Mouse (Mus musculus) T-helper 1 cell (primary cell): ENCODE measurements around the gene Cmc2.

ENCODE experiments used
- in situ Hi-C: fragments of 300-600 bp; cut with MboI, MseI; formaldehyde crosslinking; loops from one replicate; pipeline ENCODE4 v1.15.1; 2025; ENCODE audit warnings: high pct_unique_total_duplicates

Gene Cmc2

DNA sequence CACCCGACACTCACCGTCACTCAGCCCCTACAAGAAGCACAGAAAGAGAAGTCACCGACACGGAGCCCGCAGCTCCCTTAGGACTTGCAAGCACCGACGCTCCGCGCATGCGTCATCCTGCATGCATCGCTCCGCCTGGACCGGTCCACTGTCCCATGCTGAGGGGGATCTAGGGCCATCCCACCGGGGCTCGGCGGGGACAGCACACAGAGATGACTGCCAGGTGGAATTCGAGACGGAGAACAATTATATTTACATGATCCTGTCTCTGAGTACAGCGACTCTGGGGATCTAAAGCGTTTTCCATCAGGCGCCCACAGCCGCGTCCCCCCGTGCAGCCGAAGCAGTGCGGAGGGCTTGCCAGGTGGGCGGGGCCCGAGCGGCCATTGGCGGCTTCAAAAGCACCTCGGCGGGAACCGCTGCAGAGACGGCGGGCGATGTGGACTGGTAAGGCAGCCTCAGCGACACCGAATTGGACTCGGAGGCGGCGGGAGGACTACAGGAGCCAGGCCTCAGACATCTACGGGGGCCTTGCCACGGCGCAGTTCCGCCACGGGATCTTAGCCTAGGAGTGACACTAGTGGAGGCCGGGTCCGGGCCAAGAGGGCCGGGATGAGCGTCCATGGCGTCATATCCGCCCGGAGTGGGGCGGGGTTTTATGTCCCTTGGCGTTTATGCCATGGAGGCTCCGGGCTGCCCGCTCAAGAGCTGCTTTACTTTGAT lies at the start of gene Cmc2, which contains the start of gene Cenpn:
Gene Cmc2 (minus strand): TSS at position 119 of the 723 bp plus-strand sequence.
Gene Cenpn (plus strand): TSS at position 394 of the 723 bp plus-strand sequence.
- in situ Hi-C loops: no loop called here

DNA sequence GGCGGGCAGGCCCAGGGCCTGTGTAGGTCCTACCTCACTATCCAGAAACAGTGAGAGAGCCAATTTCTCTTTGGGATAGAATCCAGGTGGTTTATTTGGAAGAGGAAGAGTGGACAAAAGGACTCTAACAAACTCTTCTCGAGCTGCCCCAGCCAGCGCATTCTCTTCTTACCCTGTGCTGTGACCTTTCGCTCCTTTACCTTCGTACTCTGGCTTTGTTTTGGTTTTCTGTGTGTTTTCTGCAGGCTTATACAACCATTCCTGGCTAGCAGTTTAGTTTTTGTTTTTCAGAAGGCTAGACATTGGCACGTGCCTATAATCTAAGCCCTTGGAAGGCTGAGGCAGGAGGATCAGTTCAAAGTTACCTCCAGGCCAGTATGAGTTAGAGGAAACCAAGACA lies 48.3 kb upstream of the Cmc2 start:
- in situ Hi-C loops: no loop called here

DNA sequence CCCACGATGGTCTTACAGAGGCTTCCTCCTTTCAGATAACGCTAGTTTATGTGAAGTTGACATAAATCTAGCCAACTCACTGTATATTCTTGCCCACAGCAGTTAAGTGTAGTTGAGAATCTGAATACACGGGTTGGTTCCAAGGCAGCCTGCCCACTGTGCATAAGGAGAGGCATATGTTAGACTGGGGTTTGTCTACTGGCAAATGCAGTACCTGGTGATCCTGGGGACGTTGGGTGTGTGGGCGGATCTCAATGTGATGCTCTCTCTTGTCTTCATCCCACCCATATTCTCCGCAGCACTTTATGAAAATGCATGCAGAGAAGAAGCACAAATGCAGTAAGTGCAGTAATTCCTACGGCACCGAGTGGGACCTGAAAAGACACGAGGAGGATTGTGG lies 33.2 kb upstream of the Cmc2 start:
- in situ Hi-C loops: no loop called here

DNA sequence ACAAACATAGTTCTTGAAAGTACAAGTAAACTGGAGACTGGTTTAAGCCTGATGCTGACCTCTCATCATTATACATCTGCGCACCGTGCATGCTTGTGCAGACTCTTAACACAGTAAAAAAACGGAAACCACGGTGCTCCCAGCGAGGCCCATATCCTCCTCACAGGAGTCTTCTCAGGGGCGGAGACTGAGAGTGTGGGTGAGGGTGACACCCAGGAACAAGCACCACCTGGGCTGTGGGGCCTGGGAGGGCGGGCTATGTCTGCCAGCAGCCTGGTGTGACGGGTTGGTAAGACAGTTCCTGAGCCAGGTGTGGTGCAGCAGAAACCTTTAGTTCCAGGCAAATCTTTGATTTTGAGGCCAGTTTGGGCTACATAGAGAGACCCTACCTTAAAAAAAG lies 31.2 kb upstream of the Cmc2 start:
- in situ Hi-C loops: no loop called here

DNA sequence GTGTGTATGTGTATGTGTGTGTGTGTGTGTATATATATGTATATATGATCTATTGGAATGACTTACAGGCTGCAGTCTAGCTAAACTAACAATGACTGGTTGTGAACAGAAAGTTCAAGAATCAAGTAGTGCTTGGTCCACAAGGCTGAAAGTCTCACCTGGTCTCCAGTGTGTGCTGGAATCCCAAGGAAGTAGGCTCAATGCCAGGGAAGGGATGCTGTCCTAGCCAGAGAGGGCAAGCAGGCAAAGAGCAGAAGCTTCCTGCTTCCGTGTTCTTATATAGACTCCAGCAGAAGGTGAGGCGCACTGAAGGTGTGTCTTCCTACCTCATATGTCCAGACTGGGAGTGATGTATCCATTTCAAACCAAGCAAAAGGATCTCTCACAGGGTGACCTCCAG lies 30.5 kb upstream of the Cmc2 start:
- in situ Hi-C loops: no loop called here

DNA sequence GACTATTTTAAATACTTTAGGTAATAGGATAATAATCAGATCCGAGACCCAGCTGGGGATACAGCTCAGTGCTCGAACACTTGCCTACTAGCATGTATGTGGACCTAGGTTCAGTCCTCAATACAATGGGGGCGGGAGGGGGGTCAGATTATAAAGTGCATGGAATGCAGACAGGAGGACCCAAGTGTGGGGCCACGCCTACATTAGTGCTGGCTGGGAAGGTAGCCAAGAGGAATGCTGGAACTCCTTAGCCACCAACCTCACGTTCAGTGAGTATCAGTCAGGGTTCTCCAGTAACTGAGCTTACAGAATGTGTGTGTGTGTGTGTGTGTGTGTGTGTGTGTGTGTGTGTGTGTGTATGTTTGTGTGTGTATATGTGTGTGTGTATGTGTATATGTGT lies 30.1 kb upstream of the Cmc2 start:
- in situ Hi-C loops: no loop called here

GRCm38 (mm10) chr8:116947589-116947988 lies 26.3 kb upstream of the Cmc2 start:
- in situ Hi-C loops: no loop called here

DNA sequence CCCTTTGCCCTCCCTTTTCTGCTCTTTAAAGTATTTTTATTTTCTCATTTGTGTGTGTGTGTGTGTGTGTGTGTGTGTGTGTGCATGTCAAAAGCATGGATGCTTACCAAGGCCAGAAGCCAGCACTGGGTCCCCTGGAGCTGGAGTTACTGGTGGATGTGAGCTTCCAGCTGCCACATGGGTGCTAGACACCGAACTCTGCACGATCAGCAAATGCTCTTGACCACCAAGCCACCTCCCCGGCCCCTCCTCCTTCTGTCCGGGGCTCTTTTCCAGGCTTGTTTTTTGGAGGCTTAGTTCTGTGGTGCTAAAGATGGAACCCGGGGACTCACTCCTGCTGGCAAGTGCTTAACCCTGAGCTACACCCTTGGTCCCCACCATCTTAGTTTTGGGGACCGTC lies 25.6 kb upstream of the Cmc2 start:
- in situ Hi-C loops: no loop called here

GRCm38 (mm10) chr8:116946268-116946838 lies 25.1 kb upstream of the Cmc2 start:
- in situ Hi-C loops: no loop called here

DNA sequence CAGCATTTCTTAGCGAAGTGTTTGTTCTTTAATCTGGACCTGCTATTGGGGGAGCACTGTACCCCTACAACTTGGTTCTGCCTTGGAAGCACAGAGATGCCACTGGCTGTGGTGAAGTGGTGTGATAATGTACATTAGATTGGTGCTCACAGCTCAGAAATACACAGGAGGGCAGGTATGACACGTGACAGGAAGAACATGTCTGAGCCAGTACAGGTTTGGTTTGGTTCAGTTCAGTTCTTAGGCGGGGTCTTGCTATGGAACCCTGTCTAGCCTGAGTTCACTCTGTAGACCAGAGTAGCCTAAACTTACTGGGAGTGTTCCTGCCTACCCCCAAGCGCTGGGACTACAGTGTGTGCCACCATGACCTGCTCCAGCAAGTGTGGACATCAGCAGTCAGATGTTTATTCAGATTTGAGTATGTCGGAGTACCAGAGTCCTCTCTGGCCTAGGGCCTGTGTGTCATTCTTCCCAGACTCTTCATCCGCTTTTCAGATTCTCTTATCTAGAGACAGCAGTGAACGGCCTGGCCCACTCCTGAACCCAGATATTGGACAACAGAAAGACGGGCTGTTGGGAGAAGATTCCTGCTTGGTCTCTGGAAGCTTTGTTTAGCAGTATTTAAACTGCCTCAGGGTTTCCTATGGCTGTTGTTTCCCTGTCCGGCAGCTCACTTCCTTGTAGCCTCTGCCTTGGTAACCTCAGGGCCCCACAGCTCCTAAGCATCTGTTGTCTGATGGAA lies 24.1 kb upstream of the Cmc2 start:
- in situ Hi-C loops: no loop called here

- in situ Hi-C loops: loop anchor here (5.0 kb wide), 1 partner anchor 33 kb away; the partner anchor contains the start of gene 1700030J22Rik
Observed at GRCm38 (mm10) chr8:116944385-116944696, 23.1 kb upstream of the Cmc2 start.

- in situ Hi-C loops: loop anchor here (5.0 kb wide), 1 partner anchor 34 kb away; the partner anchor contains the start of gene 1700030J22Rik
Observed at GRCm38 (mm10) chr8:116943555-116944384, 22.5 kb upstream of the Cmc2 start.

DNA sequence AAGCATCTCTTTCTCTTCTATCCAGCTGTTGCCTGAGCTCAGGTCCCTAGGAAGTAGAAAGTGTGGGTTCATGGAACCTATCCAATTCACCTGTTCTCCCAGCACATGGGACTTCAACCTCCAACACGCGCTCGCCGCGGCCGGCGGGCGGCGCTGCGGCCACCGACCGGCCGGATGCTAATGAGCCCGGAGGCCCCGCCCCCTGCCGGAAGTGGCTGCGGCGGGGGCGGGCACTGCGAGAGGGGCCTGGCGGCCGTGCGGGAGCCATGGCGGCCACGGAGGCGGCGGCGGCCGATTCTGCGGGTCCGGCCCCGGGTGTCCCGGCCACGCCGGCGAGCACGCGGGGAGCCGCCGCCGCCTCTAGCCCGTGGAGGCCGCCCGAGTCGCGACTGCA lies 21.9 kb upstream of the Cmc2 start, which contains the start of gene Atmin:
Gene Atmin (plus strand): TSS at position 233 of the 394 bp plus-strand sequence.
- in situ Hi-C loops: loop anchor here (5.0 kb wide), 1 partner anchor 34 kb away; the partner anchor contains the start of gene 1700030J22Rik

DNA sequence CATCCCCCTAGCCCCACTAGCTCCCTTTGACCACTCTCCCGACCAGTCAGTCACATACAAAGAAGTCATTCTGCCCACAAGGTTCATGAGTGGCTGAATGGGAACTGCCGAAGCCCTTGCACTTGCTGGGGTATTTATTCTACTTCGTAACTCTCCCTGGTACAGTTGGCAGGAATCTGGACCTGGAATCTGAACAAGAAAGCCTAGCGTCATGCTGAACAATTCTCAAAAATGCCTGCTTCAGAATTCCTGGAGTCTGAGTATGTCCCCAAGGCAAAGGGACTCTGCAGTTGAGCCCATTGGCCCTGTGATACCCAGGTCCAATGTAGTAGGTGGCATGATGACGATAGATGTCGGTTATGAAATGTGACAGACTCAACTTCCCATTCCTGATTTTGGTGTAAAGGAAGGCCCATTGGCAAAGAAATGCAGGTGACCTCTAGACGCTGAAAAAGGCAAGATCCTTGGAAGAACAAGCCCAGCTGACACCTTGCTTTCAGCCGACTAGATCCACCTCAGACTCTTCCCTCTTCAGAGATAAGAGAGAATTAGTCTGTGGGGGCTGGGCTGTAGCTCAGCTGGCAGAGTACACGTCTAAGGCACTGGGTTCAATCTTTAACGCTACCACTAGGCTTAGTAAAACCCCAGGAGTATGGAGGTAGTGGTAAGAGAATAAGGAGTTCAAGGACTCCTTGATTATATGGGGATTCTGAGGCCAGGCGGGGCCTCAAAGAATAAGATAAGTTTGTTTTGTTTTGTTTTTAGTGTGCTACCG lies 21.2 kb upstream of the Cmc2 start:
- in situ Hi-C loops: loop anchor here (5.0 kb wide), 1 partner anchor 35 kb away; the partner anchor contains the start of gene 1700030J22Rik

GRCm38 (mm10) chr8:116935506-116935905 lies 14.3 kb upstream of the Cmc2 start:
- in situ Hi-C loops: no loop called here

DNA sequence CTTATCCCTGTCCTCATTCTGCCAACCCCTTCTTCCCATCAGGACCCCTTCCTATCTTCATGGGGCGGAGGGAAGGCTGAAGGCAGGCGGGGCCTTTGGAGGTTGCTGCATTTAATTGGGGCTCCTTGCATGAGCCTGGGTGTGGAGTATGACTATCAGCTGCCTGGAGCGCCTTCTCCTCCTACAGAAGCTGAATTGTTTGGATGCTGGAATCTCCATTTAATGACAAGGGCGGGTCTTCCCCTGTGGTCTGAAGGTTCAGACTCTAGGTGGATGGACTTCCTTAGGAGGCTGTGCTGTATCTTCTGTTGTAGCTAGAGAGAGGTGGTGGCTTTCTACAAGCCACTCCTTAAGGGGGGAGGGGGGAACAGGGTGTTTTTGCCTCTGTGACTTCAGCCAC lies 13.7 kb upstream of the Cmc2 start:
- in situ Hi-C loops: no loop called here

DNA sequence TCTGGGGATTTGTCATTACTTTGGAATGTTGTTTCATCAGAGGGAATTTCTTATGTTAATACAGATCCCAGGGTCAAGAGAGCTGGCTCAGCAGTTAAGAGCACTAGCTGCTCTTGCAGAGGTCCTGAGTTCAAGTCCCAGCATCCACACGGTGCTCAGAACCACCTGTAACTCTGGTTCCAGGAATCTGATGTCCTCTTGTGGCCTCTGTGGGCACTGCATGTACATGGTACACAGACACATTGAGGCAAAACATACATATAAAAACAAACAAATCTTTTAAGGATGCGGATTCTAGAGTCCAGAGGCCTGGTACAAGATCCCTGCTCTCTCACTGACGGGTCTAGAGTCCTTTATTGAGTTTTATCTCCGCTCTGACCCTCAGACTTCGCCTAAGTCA lies 7.3 kb upstream of the Cmc2 start:
- in situ Hi-C loops: no loop called here

DNA sequence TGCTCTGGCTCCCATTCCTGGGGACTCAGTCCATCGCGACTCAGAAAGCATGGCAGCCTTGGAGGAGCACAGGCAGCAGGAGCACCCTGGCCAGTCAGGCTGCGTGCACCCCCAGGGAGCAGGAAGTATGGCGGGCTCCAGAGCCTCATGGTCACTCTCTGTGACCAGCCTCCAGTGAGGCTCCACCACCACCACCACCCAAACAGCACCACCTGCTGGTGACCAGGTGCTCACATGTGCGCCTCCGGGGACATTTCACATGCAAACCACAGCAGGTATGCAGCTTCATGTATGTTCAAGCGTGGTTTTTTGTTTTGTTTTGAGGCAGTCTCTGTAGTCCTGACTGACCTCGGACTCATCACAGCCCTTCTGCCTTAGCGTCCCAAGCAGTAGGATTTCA lies 6.6 kb upstream of the Cmc2 start:
- in situ Hi-C loops: no loop called here

GRCm38 (mm10) chr8:116923526-116923925 lies 2.3 kb upstream of the Cmc2 start:
- in situ Hi-C loops: no loop called here

GRCm38 (mm10) chr8:116922060-116922757 lies 954 bp upstream of the Cmc2 start:
- in situ Hi-C loops: no loop called here
